Mouse (Mus musculus) erythroblast, embryonic 14.5 days (primary cell): ENCODE measurements around the gene Ggt6.

Experiments
- GATA1 ChIP-seq: IDR thresholded peaks from 2 replicates; pipeline ENCODE4 v1.6.1; 2012; ENCODE audit warnings: low read length, inconsistent platforms, mixed read lengths
- TAL1 ChIP-seq: IDR thresholded peaks from 3 replicates; pipeline ENCODE4 v1.6.1; 2012; ENCODE audit warnings: low read length, inconsistent platforms, mixed read lengths

DNA sequence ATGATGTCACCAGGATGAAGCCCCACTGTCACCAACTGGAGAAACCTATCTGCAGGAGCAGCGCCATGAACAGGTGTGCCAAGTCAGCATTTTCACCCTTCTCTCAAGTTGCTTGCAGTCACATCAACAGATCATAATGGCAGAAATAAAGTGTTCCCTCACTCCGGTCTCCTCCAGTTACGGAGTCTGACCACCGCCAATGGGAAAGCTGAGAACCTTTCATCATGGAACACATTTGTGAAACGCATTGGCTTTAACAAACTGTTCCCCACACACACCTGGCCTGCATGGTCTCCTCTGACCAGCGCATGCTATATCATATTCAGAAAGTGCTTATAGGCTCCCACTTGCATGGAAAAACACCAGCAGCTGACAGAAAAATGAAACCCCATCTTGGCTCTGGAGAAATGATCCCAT is 47.2 kb upstream of the Ggt6 start:
- TF ChIP-seq TAL1: no peak
- no peak for TF ChIP-seq GATA1
